Mouse (Mus musculus): ENCODE measurements at regions not wholly inside any gene's neighbourhood (a gene's known extent, or its start where the extent isn't known, plus 50 kb on each side); places are given as distances from the start of the nearest gene placed in this dataset.

DNA sequence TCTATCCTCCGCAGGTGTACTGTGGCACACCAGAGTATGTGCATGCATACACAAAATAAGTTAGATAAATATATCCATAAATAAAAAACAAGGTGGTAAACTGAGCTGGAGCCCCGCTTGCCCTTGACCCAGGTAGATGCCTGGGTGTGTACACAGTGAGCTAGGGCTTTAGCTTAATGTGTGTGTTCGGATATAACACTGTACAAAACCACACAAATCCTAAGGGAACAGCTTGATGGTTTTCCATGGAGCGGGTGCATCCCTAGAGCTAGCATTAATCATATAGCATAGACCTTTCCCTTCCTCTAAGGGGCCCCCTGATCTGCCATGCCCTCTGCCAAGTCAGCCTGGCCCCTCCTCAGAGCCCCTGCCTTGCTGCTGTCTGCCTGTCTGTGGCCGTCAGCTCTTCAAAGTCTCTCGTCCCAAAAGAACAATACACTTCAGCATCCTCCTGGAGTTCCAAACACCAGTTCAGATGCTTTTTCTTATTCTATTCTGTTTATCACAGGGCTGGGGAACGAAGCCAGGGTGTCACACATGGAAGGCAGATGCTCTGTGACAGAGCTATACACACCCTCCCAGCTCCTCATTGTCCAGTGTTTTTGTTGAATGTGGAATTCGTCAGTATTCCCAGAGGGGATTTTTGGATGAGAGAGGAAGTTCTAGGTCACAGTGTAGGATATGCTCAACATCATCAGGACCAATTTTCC, 230.1 kb downstream of the Prdm2 start:
- DNase-seq (ENCODE audit: extremely low read depth): no peak
- Histone ChIP-seq H3K27ac (ENCODE audit: insufficient read depth, low read depth) (no peak overlapping the region), H3K27me3 (replicated peaks) (no peaks in the 10 kb centered on the region), H3K79me2 (replicated peaks; ENCODE audit: control insufficient read depth, extremely low read depth, insufficient read depth, poor library complexity, severe bottlenecking) (no peaks in the 10 kb centered on the region), H3K4me1 (ENCODE audit: control insufficient read depth in 1 of 2, insufficient read depth in 2 of 2) (no peaks in the 10 kb centered on the region), H3K9me3 (replicated peaks; ENCODE audit: low read length) (peaks cover 44% of the 10 kb centered on the region), H3K36me3 (replicated peaks in 1 of 2; ENCODE audit: control insufficient read depth in 1 of 2, insufficient read depth in 1 of 2, low read length in 1 of 2) (no peaks in the 10 kb centered on the region), H3K9ac (ENCODE audit: insufficient read depth, low read depth) (no peak overlapping the region), H3K4me2 (ENCODE audit: insufficient read depth, low read depth, poor library complexity, severe bottlenecking) (no peak overlapping the region), H3K4me3 (replicated peaks in 1 of 3; ENCODE audit: low read depth in 2 of 3, low read length in 2 of 3, poor library complexity in 1 of 3) (no peak overlapping the region)
- TF ChIP-seq RAD21 (IDR thresholded peaks at IDR 0.05; ENCODE audit: low read depth, low read length) (no peak), CHD1 (IDR thresholded peaks at IDR 0.05; ENCODE audit: low read depth, low read length) (no peak), MAX (IDR thresholded peaks at IDR 0.05; ENCODE audit: low read length) (no peak), SMC3 (IDR thresholded peaks at IDR 0.05; ENCODE audit: low read depth, low read length) (no peak), ZMIZ1 (IDR thresholded peaks at IDR 0.05; ENCODE audit: low read depth, low read length) (no peak)
- in situ Hi-C loops (cut with MboI; ENCODE audit: low pct_ligation_motif_present, low pct_unique_long_range_greater_than_20kb, low sequenced_read_pairs): no loop called here
- dilution Hi-C loops (cut with MboI; ENCODE audit: extremely low pct_ligation_motif_present, extremely low pct_unique_long_range_greater_than_20kb, low sequenced_read_pairs): no loop called here

GRCm38 (mm10) chr4:142975620-142976019, 237.2 kb downstream of the Prdm2 start:
- H3K27ac ChIP-seq (ENCODE audit: insufficient read depth, low read depth): no peak overlapping the region
- no peaks in the 10 kb centered on the region for H3K27me3 ChIP-seq (replicated peaks)
- in situ Hi-C loops (cut with MboI; ENCODE audit: low pct_ligation_motif_present, low pct_unique_long_range_greater_than_20kb, low sequenced_read_pairs): no loop called here
- no peak for TF ChIP-seq MYC (IDR thresholded peaks at IDR 0.05; ENCODE audit: low read depth, low read length)
- no peak for TF ChIP-seq TCF12 (IDR thresholded peaks at IDR 0.05; ENCODE audit: low read depth, low read length)
- TF ChIP-seq ZC3H11A (IDR thresholded peaks at IDR 0.05; ENCODE audit: low read depth, low read length): no peak
- TF ChIP-seq POLR2A (IDR thresholded peaks at IDR 0.05; ENCODE audit: low read depth, low read length): no peak
- no peak for TF ChIP-seq MAX (IDR thresholded peaks at IDR 0.05; ENCODE audit: low read length)
- TF ChIP-seq JUND (conservative IDR thresholded peaks at IDR 0.05; ENCODE audit: low read depth, low read length): no peak
- TF ChIP-seq CHD1 (IDR thresholded peaks at IDR 0.05; ENCODE audit: low read depth, low read length): no peak
- no peak for TF ChIP-seq NELFE (IDR thresholded peaks at IDR 0.05; ENCODE audit: low read depth, low read length)
- no peak for TF ChIP-seq USF2 (conservative IDR thresholded peaks at IDR 0.05; ENCODE audit: low read depth, low read length)
- H3K4me1 ChIP-seq (ENCODE audit: control insufficient read depth in 1 of 2, insufficient read depth in 2 of 2): no peaks in the 10 kb centered on the region
- H3K9ac ChIP-seq (ENCODE audit: insufficient read depth, low read depth): no peak overlapping the region
- H3K4me2 ChIP-seq (ENCODE audit: insufficient read depth, low read depth, poor library complexity, severe bottlenecking): no peak overlapping the region
- dilution Hi-C loops (cut with MboI; ENCODE audit: extremely low pct_ligation_motif_present, extremely low pct_unique_long_range_greater_than_20kb, low sequenced_read_pairs): no loop called here
- H3K4me3 ChIP-seq (replicated peaks in 1 of 3; ENCODE audit: low read depth in 2 of 3, low read length in 2 of 3, poor library complexity in 1 of 3): no peak overlapping the region
- no peaks in the 10 kb centered on the region for H3K36me3 ChIP-seq (replicated peaks in 1 of 2; ENCODE audit: control insufficient read depth in 1 of 2, insufficient read depth in 1 of 2, low read length in 1 of 2)
- peaks cover 47% of the 10 kb centered on the region for H3K9me3 ChIP-seq (replicated peaks; ENCODE audit: low read length)
- DNase-seq (ENCODE audit: extremely low read depth): no peak
- no peaks in the 10 kb centered on the region for H3K79me2 ChIP-seq (replicated peaks; ENCODE audit: control insufficient read depth, extremely low read depth, insufficient read depth, poor library complexity, severe bottlenecking)

GRCm38 (mm10) chr4:142970040-142970439, 242.8 kb downstream of the Prdm2 start:
- no peaks in the 10 kb centered on the region for H3K4me1 ChIP-seq (ENCODE audit: control insufficient read depth in 1 of 2, insufficient read depth in 2 of 2)
- no peaks in the 10 kb centered on the region for H3K27me3 ChIP-seq (replicated peaks)
- H3K4me3 ChIP-seq (replicated peaks in 1 of 3; ENCODE audit: low read depth in 2 of 3, low read length in 2 of 3, poor library complexity in 1 of 3): no peak overlapping the region
- H3K36me3 ChIP-seq (replicated peaks in 1 of 2; ENCODE audit: control insufficient read depth in 1 of 2, insufficient read depth in 1 of 2, low read length in 1 of 2): no peaks in the 10 kb centered on the region
- TF ChIP-seq UBTF (IDR thresholded peaks at IDR 0.05; ENCODE audit: low read depth, low read length): no peak
- TF ChIP-seq ZNF384 (IDR thresholded peaks at IDR 0.05; ENCODE audit: low read depth, low read length): no peak
- TF ChIP-seq JUND (conservative IDR thresholded peaks at IDR 0.05; ENCODE audit: low read depth, low read length): no peak
- TF ChIP-seq NELFE (IDR thresholded peaks at IDR 0.05; ENCODE audit: low read depth, low read length): no peak
- no peak for TF ChIP-seq RAD21 (IDR thresholded peaks at IDR 0.05; ENCODE audit: low read depth, low read length)
- TF ChIP-seq USF1 (IDR thresholded peaks at IDR 0.05; ENCODE audit: low read depth, low read length): no peak
- H3K79me2 ChIP-seq (replicated peaks; ENCODE audit: control insufficient read depth, extremely low read depth, insufficient read depth, poor library complexity, severe bottlenecking): no peaks in the 10 kb centered on the region
- in situ Hi-C loops (cut with MboI; ENCODE audit: low pct_ligation_motif_present, low pct_unique_long_range_greater_than_20kb, low sequenced_read_pairs) (no loop called here), dilution Hi-C loops (cut with MboI; ENCODE audit: extremely low pct_ligation_motif_present, extremely low pct_unique_long_range_greater_than_20kb, low sequenced_read_pairs) (no loop called here)
- no peak for DNase-seq (ENCODE audit: extremely low read depth)
- no peak overlapping the region for H3K27ac ChIP-seq (ENCODE audit: insufficient read depth, low read depth)
- peaks cover 60% of the 10 kb centered on the region for H3K9me3 ChIP-seq (replicated peaks; ENCODE audit: low read length)
- H3K9ac ChIP-seq (ENCODE audit: insufficient read depth, low read depth): no peak overlapping the region
- no peak overlapping the region for H3K4me2 ChIP-seq (ENCODE audit: insufficient read depth, low read depth, poor library complexity, severe bottlenecking)

Data from CH12.LX (cell line).